Mouse (Mus musculus) stomach, postnatal 0 days (tissue): ENCODE measurements around the gene Kcnj3. TPM values are rescaled to one million over a fixed set of nuclear protein-coding genes. Genes with fewer than 3 reads are reported as not detected.

ENCODE experiments used
- ATAC-seq: fragments of 200-750 bp; cut with Nextera tagmentation; 2 replicates; pipeline ENCODE4 v1.8.0; 2017; ENCODE audit not compliant: low FRiP score, low TSS enrichment
- DNase-seq: peaks from one replicate; pipeline ENCODE4 v3.0.0-alpha.2; 2016; ENCODE audit warnings: low spot score
- H3K27ac ChIP-seq: fragments of 300-500 bp; sonication (generic); replicated peaks from 2 replicates; pipeline ENCODE4 v1.5.1; 2014; ENCODE audit warnings: mild to moderate bottlenecking, control low read depth
- H3K27me3 ChIP-seq: fragments of 300-500 bp; sonication (generic); 2 replicates; pipeline ENCODE4 v1.6.1; 2014; ENCODE audit warnings: low read length; ENCODE audit not compliant: control insufficient read depth, insufficient read depth
- H3K36me3 ChIP-seq: fragments of 300-500 bp; sonication (generic); 2 replicates; pipeline ENCODE4 v1.6.1; 2014; ENCODE audit warnings: low read length, mixed read lengths; ENCODE audit not compliant: control insufficient read depth, insufficient read depth
- H3K4me1 ChIP-seq: fragments of 300-500 bp; sonication (generic); replicated peaks from 2 replicates; pipeline ENCODE4 v1.6.1; 2014; ENCODE audit warnings: antibody characterized with exemption; ENCODE audit not compliant: control insufficient read depth, insufficient read depth
- H3K4me2 ChIP-seq: fragments of 300-500 bp; sonication (generic); replicated peaks from 2 replicates; pipeline ENCODE4 v1.6.1; 2014; ENCODE audit warnings: low read depth, mild to moderate bottlenecking, control low read depth, moderate library complexity
- H3K4me3 ChIP-seq: fragments of 300-500 bp; sonication (generic); 2 replicates; pipeline ENCODE4 v1.5.1; 2014; ENCODE audit warnings: low read depth, low read length, control low read depth
- H3K9ac ChIP-seq: fragments of 300-500 bp; sonication (generic); 2 replicates; pipeline ENCODE4 v1.6.1; 2014; ENCODE audit warnings: mild to moderate bottlenecking, low read length, control low read depth, mixed read lengths
- H3K9me3 ChIP-seq: fragments of 300-500 bp; sonication (generic); 2 replicates; pipeline ENCODE4 v1.6.1; 2016; ENCODE audit warnings: low read length; ENCODE audit not compliant: control insufficient read depth
- CTCF ChIP-seq: IDR thresholded peaks from 2 replicates; pipeline ENCODE4 v1.5.1; 2016; ENCODE audit warnings: antibody characterized with exemption, low read depth, mild to moderate bottlenecking, moderate library complexity
- EP300 ChIP-seq: optimal IDR thresholded peaks from 2 replicates; pipeline ENCODE3; 2016; ENCODE audit warnings: antibody characterized with exemption
- WGBS: fragments of 180-500 bp; shearing (Covaris S2); extraction: QIAGEN DNeasy Blood & Tissue Kit; methylation state at CpG from one replicate; pipeline ENCODE4 v1.1.7; 2014; 5-methylcytosine and 5-hydroxymethylcytosine counted together
- polyA plus RNA-seq: library from polyadenylated mRNA; unstranded; fragments of >200 nt; fragmentation: Nextera tagmentation; extraction: Ambion mirVana; gene quantifications from 2 replicates; pipeline ENCODE4 v1.2.1, GENCODE M21; 2015

Kcnj3 gene
- polyA plus RNA-seq, 1 experiment from 2014 or later = 0.10 TPM

DNA sequence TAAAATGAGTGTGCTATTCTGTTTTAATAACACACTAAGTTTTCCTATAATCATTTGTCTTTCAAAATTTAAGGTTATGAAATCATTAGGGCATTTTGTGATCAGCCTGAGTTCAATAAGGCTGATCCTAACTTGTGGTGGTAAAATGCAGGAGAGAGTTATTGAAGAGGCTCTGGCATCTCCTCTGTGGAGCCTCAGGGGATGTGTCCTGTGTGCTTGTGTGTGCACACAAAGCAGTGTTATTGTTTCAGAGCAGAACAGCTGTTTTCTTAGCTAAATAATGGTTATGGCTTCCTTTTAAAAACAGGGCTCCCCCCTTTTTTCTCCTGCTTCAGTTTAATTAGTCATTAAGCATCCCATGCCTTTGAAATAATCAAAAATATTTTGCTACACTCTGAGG lies 11.5 kb downstream of the Kcnj3 start:
- DNase-seq = no peak
- H3K4me1 ChIP-seq = no peaks in the 10 kb centered on the region
- no peaks in the 10 kb centered on the region for H3K36me3 ChIP-seq
- H3K4me2 ChIP-seq = no peak overlapping the region
- H3K27me3 ChIP-seq = no peaks in the 10 kb centered on the region
- TF ChIP-seq EP300 = no peak
- no peak for TF ChIP-seq CTCF
- no peak overlapping the region for H3K4me3 ChIP-seq
- H3K27ac ChIP-seq = no peak overlapping the region
- H3K9ac ChIP-seq = no peak overlapping the region
- H3K9me3 ChIP-seq = no peaks in the 10 kb centered on the region
- ATAC-seq = no peak

DNA sequence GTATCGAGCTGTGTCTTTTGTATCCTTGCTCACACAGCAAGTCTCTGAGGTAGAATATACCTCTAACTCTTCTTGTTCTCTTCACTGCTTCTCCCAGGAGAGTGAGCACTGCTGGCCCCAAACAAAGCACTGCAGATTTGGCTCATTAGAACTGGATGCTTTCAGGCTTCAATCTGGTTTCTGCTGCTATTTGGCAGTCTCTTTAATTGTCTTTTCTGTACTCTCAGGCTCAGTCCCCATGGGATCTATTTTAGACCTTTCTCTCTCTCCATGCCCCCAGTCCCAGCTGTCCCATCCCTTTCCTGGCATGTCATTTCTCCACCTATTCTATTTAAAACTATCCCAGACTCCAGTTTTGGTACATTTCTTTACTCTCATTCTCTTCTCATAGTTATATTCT lies 15.0 kb downstream of the Kcnj3 start:
- Histone ChIP-seq H3K4me1 (no peaks in the 10 kb centered on the region), H3K4me2 (no peak overlapping the region), H3K27ac (no peak overlapping the region), H3K4me3 (no peak overlapping the region), H3K9ac (no peak overlapping the region), H3K9me3 (no peaks in the 10 kb centered on the region), H3K36me3 (no peaks in the 10 kb centered on the region), H3K27me3 (no peaks in the 10 kb centered on the region)
- DNase-seq = no peak
- TF ChIP-seq CTCF (no peak), EP300 (no peak)
- no peak for ATAC-seq
- 54% methylated on average over 1 of the region's 1 CpGs for WGBS

DNA sequence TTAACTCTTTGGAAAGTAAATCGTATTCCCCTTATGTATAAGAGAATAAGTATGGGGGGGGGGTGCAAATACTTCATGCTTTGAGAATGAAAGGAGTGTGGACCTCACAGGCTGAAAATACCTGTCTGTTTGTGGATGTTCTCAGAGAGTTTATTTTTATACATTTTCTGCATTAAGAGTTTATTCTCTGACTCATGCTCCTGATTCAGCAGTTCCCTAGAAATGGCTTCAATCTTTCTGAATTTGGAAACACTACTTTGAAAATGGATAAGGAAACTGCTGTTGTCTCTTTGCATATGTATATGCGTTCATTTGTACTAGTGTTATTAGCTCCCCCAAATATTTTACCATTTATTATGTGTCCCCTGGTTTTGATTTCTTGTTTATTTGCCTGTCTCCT lies 23.4 kb downstream of the Kcnj3 start:
- Histone ChIP-seq H3K27ac (no peak overlapping the region), H3K27me3 (no peaks in the 10 kb centered on the region), H3K36me3 (no peaks in the 10 kb centered on the region), H3K4me3 (no peak overlapping the region), H3K9ac (no peak overlapping the region), H3K4me1 (no peaks in the 10 kb centered on the region), H3K9me3 (no peaks in the 10 kb centered on the region), H3K4me2 (no peak overlapping the region)
- TF ChIP-seq CTCF (no peak), EP300 (no peak)
- DNase-seq (no peak), ATAC-seq (no peak)
- 81% methylated on average over 2 of the region's 2 CpGs for WGBS

DNA sequence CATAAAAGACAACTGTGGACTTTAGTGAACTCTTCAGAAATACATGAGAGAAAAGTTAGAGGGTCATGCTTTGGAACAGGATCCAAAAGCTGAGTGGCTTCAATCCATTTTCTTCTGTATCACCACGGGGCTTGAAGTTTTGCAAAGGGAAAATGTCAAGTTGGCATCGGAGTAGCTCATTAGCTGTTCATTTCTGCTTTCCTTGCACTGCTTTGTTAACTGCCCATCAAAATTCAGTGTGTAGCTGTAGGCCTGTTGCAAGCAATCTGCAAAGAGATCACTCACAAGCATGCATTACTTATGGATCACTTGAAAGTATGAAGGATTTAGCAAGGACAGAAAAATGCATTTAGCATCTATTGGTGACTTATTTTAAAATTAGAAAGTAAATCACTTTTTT lies 33.4 kb downstream of the Kcnj3 start:
- ATAC-seq (no peak), DNase-seq (no peak)
- Histone ChIP-seq H3K36me3 (no peaks in the 10 kb centered on the region), H3K9ac (no peak overlapping the region), H3K27me3 (no peaks in the 10 kb centered on the region), H3K4me1 (no peaks in the 10 kb centered on the region), H3K9me3 (no peaks in the 10 kb centered on the region), H3K4me2 (no peak overlapping the region), H3K4me3 (no peak overlapping the region), H3K27ac (no peak overlapping the region)
- TF ChIP-seq EP300 = no peak
- no peak for TF ChIP-seq CTCF
- WGBS = 73% methylated on average over 2 of the region's 2 CpGs

DNA sequence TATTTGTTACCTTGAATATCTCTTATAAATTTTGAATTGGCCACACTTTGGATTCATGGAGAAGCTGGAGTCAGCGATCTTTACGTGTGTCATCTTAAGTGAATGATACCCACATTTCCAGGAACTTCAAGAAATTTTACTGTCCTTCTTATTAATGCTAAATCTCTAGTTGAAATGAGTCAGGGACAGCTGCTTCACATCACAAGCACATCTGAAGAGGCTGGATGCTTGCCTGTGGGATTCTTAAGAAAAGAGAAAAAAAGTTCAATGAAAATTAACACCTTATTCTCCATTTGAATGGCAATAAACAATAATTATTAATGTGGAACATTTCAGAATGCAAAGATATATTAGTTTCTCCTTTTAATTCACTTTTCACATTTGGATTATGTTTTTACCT lies 34.2 kb downstream of the Kcnj3 start:
- Histone ChIP-seq H3K4me2 (no peak overlapping the region), H3K9ac (no peak overlapping the region), H3K27ac (no peak overlapping the region), H3K4me1 (no peaks in the 10 kb centered on the region), H3K9me3 (no peaks in the 10 kb centered on the region), H3K4me3 (no peak overlapping the region), H3K27me3 (no peaks in the 10 kb centered on the region), H3K36me3 (no peaks in the 10 kb centered on the region)
- ATAC-seq = no peak
- no peak for DNase-seq
- no peak for TF ChIP-seq CTCF
- TF ChIP-seq EP300 = no peak
- WGBS = 84% methylated on average over 2 of the region's 2 CpGs

DNA sequence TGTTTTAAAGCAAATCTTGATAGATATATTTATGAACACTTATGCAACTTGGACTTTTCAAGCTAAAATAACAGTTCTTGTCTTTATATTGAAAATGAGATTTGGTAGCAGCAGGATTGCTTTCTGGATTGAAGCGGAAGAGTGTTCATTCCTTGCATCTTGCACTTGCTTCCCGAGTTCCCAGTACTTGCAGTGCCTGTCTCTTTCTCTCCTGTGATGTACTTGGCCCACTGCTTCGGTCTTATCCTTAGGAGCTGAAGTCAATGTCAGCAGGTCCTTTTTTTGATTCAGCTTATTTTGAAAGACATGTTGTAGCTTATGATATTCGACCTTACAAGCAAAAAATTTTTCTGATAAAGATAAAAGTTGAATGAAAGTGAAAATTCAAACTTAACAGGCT lies 43.7 kb downstream of the Kcnj3 start:
- ATAC-seq (no peak), DNase-seq (no peak)
- H3K36me3 ChIP-seq = no peaks in the 10 kb centered on the region
- H3K27ac ChIP-seq = no peak overlapping the region
- no peak overlapping the region for H3K4me3 ChIP-seq
- TF ChIP-seq EP300 = no peak
- no peak overlapping the region for H3K9ac ChIP-seq
- H3K9me3 ChIP-seq = no peaks in the 10 kb centered on the region
- no peaks in the 10 kb centered on the region for H3K27me3 ChIP-seq
- no peaks in the 10 kb centered on the region for H3K4me1 ChIP-seq
- no peak overlapping the region for H3K4me2 ChIP-seq
- 66% methylated on average over 4 of the region's 4 CpGs for WGBS
